Mouse (Mus musculus): ENCODE data around the gene Hoxd11. TPM values are rescaled to one million over a fixed set of nuclear protein-coding genes. Genes with fewer than 3 reads are reported as not detected.

Hoxd11 gene
- total RNA-seq, 2 experiments from 2014 or later: not detected

DNA sequence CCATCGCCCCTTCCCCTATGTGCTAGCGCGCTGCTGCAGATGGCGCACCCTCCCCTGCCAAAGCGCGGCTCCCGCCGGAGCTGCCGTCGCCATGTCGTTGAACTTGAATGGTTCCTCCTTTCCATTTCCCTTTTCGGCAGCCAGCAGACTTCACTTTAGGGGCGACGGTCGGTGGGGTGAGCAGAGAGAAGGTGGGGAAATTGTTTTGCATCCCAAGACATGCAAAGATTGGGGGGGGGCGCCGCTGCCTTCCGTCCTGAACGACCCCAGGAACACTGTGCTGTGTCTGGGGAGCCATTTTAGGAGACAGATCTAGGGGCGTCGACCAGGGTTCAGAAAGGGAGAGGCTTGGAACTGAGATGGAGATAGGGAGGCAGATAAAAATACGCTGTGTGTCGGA, 623 bp downstream of the Hoxd11 start:
- intact Hi-C loops (cut with DNase I): no loop called here
- no peak for DNase-seq

DNA sequence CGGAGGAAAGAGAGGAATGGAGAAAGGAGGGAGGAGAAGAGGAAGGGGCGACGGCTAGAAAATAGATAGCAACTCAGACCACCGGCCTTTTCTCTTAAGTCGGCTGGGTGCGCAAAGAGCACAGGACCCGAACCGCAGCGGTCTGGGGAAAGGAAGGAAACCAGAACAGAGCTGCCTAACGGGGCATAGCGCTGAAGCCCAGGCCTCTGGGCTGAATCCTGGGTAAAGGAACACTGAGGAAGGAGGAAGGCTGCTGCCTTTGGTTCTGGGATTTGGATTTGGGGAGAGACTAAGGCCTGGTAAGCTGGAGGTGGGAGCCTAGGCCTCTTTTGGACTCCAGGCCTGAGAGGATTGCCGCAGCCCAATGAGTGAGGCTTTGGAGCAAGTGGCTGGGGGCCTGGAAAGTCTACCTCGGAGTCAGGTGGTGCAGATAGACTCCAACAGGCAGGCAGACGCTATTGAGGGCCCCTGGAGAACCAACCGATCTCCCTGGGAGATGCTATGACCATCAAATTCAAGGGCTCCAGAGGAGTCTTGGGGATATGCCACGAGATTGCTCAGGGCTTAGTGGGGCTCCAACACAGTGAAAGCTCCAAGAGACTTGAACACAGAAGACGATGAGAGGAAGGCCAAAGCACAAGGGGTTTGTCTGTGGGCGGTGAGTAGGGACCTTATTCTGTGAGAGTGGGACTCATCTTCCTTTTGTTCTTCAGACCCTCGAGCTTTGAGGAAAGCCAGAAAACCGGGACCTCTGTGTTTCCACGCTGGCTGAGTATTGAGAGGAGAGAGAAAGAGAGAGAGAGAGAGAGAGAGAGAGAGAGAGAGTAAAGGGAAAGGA, 1.4 kb downstream of the Hoxd11 start:
- intact Hi-C loops (cut with DNase I): no loop called here
- no peak for DNase-seq

DNA sequence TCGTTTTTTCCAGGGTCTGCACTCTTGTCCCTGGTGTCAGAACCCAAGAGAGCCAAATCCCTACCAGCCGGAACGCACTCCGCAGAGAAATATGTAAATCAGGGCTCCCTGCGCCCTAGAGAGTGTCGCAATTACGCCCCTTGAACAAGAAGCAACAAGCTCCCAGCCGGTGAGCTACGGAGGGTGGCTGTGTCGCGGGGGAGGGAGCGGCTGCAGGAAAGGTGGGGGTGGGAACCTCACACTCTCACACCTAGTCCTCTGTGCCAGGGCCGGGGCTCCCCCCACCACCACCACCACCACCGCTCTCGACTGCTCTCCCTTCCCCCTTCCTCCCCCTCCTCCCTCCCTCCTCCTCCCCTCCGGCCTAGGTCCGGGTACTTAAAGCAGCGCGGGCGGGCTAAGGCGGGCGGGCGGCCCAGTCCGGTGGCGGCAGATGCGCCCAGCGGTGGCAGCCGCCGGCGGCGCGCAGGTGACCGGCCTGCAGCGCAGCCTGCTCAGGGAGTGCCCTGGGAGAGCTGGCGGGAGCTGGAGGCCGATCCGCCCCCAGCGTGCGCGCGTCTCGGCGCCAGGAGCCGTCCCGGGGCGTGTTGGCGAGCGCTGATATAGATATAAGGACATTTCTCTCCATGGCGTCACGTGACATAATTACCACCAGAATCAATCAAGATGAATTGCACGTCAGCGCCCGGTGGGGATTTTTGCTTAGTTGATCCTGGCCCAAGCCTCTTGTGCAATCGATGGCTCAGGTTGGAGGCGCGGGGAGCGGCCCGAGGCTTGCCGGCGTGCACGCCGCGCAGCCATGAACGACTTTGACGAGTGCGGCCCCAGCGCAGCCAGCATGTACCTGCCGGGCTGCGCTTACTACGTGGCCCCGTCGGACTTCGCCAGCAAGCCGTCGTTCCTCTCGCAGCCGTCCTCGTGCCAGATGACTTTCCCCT, 2.5 kb downstream of the Hoxd11 start:
- intact Hi-C loops (cut with DNase I): no loop called here
- no peak for DNase-seq

DNA sequence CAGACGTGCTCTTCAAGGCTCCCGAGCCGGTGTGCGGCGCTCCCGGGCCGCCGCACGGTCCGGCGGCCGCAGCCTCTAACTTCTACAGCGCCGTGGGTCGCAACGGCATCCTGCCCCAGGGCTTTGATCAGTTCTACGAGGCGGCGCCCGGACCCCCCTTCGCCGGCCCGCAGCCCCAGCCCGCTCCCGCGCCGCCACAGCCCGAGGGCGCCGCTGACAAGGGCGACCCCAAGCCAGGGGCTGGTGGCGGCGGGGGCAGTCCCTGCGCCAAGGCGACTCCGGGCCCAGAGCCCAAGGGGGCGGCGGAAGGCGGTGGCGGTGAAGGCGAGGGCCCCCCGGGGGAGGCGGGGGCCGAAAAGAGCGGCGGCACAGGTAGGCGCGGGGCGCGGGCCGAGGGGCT, 3.4 kb downstream of the Hoxd11 start:
- intact Hi-C loops (cut with DNase I): no loop called here
- no peak for DNase-seq

DNA sequence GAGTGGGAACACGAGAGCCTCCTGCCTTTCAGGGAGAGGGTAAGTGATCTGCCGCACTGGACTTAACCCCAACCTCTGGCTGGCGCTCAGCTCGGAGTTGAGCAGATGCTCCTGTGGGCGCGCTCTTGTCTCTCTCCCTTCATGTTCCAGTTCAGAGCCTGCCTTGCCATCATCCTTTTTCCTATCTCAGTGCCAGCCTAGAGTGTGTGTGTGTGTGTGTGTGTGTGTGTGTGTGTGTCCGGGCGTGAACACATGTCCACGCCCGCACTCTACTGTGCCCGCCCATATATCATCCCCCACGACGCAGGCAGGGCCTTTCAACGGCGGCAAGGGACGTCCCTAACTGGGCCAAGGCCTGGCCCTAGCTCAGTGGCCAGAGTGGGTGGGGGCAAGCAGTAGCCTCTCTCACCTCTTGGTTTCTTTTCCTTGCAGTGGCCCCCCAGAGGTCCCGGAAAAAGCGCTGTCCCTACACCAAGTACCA, 4.2 kb downstream of the Hoxd11 start:
- DNase-seq: no peak
- intact Hi-C loops (cut with DNase I): no loop called here

DNA sequence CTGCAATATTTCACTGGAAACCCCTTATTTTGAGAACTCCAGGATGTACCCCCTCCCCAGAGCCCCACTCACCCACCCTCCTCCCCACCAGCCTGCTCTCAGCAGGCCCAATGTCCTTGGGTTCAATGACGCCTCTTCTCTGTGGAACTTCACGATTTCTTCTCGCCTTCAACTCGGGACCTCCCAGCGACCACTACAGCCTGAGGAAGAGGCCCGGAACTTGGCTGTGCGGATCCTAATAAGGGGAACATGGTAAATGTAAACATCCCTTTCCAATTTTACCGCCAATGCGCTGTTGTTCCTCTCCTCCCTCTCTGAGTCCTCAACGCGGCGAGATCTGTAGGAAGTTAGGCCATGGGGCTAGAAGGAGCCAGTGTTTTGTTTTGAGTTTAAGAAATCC, 4.7 kb downstream of the Hoxd11 start:
- intact Hi-C loops (cut with DNase I): no loop called here
- DNase-seq: no peak

DNA sequence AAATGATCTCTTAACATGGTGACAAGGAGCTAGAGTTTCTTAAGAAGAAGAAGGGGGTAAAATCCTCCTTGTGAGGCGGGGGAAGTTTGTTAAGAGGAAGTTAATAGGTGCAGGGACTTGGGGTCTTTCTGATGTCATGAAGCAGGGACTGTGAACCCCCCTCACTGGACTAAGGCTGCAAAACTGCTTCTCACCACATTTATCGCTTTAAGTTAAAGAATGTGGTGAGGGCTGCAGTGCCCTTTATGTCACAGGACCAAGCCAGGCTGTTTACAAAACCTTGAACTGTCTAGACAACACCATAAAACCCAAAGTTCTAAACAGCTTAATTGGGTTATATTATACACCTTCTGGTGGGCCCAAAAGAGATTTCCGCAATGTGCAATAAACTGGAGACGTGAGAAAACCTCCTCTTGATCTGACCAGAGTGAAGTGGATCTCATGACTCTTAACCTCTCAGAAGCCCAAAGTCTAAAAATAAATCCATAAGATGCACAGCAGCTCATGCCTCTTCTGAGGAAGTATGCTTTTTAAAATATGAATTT, 5.8 kb downstream of the Hoxd11 start:
- no peak for DNase-seq
- intact Hi-C loops (cut with DNase I): no loop called here

DNA sequence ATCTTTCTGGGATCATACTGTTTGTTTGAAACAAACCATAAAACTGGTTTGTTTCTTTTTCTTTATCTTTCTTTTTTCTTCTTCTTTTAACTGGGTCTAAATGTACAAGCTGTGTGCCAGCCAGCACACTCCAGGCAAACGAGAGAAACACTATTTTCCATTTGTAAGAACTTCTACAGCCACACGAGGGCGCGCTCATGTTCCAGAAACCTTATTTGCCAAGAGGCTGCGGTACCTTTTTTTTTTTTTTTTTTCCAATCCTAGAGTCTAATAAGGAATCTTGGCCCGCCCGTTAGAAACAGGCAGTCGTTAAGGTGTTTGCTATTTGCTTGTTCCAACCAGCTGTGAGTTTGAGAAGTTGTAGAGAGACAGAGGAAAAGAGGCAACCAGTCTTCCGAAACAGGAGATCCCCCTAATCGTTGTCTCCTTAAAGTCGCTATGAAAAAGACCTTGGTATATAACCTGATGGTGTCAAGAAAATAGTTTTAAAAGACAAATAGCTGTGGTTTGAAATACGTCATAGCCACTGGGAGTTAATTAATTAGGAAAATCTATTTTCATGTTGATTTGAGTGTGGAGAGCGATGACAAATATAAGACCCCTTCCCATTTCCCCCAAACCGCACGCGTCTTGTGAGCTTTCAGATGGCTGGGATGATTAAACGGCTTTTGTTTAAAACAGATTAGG, 7.1 kb downstream of the Hoxd11 start:
- intact Hi-C loops (cut with DNase I): no loop called here
- peak; percentile 62 to 74 for DNase-seq

DNA sequence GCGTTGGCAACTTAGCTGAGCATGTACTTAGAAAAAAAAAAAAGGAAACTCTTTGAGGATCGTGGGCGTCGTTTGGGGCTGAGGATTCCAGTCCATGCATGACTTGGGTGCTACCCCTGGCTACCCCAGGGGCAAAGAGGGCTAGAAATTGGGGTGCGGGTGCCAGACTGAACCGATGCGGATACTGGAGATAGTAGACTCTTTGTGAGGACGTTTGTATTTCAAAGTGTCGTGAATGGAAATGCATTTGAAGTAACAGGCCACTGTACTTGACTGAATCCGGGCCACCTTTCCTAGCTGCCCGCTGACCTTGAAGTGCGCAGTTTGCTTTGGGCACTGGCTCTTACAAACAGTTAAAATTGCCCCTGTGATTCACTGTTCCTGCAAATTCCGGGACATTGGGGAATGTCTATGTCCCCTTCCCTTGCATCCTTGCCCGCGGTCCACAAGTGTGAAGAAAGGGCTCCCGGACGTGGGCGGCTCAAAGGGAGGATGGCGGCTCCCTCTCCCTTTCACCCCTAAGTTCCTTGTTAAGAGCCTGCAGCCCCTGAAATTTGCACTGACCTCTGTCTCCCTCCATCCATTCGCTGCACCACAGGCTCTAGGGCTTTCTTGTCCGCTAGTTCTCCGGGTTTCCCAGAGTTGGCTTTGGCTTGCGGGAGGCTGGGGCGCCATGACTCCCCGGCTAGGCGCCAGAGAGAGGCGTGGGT, 7.8 kb downstream of the Hoxd11 start:
- no peak for DNase-seq
- intact Hi-C loops (cut with DNase I): no loop called here

DNA sequence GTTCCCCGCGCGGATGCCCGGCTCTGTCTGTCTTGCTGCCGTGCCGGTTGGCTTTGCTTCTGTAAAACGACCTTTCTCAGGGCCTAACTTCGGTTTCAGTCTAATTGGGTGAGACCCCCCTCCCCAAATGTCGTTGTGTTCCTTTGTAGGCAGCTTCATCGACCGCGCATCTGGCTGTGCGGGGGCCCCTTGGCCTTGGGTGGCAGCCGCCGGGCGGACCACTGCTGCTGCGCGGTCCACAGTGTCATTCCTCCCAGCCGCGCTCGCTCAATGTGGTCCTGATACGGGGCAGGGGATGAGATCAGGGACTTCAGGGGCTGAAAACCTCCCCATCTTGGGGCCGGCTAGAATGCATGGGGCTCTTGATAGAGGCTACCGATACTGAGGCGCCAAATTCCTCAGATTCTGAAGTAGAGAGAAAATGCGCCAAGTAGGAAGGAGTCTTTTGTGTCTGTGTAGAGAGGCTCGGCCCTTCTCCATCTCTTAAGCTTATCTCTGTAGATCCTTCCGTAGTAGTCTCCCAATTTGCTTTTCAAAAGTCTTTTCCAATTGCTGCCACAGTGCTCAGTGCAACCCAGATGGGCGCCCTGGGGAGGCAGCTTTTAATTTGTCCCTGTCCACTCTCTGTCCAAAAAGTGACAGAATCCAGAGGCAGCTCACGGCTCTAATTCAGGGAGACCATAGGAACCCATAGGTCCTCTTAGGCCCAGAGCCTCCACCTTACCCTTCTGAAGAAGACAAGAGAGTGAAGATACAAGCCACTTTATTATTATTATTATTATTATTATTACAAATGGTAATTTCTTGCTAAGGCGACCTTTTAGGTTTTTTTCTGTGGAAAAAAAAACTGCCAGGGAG, 8.6 kb downstream of the Hoxd11 start:
- intact Hi-C loops (cut with DNase I): no loop called here
- no peak for DNase-seq

DNA sequence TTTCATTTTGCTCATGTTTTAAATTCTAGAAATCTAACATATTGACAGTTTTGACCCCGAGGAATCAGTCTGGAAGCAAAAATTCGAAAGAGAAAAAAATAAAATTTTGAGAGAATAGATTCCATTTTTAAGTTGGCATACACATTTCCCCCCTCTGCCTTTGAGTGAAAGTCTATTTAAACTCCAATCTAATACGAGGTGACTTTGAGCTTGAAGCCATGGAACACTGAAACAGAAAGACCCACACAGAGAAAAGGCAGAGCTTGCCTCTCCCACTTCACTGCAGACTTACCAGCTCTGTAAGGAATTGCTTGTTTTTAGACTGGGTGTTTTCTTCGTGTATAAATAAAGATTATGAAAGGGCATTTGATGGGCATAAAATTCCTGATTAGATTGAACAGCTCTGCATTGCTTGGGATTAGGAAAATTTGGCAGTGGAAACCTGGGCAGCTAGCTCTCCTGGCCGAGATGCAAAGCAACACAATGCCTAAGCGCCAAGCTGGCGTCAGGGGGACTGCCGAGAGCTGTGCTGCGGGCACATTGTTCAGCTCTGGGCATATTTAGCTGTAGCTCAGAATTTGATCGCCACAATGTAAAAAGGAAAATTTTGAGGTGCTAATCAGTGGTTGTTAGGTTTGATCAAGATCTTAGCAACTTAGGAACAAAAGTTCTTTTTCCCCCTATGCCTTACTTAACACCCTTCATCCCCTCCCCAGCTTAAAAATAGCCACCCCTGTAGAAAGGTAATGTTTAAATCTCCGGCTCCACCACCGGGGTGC, 9.6 kb downstream of the Hoxd11 start:
- DNase-seq: no peak
- intact Hi-C loops (cut with DNase I): no loop called here

DNA sequence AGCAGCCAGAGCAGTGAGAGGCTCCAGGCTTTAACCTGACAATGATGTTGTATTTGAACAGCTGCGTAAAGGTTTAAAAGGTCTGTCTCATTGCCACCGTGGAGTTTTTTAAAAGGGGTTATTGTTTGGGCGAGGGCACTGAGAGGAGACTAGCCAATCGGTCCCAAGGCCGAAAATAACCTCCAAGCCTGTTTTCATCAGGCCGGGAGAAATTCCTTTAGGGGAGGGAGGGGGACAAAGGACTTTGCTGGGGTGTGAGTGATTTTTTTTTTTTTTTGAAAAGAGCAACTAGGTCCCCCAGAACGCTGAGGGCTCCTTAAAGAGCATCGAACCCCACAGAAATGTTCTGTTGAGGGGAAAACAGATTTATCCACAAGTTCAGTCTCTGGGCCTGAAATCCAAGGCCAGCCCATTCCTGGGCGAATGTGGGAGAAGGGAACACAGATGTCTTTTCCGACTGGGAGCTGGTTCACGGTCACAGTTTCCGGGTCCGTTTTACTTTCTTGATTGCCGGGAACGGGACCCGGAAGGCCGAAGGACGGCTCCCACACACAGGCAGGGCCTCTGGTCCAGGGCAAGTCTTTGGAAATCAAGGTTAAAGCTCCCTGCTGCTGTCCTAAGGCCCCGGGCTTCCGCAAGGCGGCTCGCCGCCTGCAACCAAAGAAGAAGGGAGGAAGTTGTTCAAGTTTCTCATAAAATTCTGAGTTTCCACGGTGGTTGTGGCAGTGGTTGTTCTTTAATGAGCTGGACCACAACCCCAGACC, 10.4 kb downstream of the Hoxd11 start:
- intact Hi-C loops (cut with DNase I): loop anchor here (5.0 to 10.0 kb wide), 2 partner anchors 32 to 1415 kb away; partner anchors contain the start of genes Evx2 and Sp9
- DNase-seq: no peak

DNA sequence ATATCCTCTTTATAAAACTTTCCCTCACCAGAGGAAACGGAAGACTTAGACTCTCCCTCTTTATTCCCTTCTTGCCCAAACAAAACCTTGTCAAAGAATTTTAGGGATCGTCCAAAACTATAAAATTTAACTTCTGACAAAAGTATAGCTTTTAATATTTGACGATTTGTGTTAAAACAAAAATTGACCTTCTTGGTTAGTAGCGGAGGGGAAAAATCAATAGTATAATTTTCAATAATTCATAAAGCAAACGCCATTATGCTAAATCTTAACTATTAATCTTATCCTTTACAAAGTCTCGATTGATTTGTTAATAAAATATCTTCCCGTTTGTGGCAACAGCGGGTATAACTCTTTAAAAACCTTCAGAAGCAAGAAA, 11.0 kb downstream of the Hoxd11 start:
- DNase-seq: no peak
- intact Hi-C loops (cut with DNase I): loop anchor here (5.0 to 10.0 kb wide), 2 partner anchors 33 to 1416 kb away; partner anchors contain the start of genes Evx2 and Sp9

DNA sequence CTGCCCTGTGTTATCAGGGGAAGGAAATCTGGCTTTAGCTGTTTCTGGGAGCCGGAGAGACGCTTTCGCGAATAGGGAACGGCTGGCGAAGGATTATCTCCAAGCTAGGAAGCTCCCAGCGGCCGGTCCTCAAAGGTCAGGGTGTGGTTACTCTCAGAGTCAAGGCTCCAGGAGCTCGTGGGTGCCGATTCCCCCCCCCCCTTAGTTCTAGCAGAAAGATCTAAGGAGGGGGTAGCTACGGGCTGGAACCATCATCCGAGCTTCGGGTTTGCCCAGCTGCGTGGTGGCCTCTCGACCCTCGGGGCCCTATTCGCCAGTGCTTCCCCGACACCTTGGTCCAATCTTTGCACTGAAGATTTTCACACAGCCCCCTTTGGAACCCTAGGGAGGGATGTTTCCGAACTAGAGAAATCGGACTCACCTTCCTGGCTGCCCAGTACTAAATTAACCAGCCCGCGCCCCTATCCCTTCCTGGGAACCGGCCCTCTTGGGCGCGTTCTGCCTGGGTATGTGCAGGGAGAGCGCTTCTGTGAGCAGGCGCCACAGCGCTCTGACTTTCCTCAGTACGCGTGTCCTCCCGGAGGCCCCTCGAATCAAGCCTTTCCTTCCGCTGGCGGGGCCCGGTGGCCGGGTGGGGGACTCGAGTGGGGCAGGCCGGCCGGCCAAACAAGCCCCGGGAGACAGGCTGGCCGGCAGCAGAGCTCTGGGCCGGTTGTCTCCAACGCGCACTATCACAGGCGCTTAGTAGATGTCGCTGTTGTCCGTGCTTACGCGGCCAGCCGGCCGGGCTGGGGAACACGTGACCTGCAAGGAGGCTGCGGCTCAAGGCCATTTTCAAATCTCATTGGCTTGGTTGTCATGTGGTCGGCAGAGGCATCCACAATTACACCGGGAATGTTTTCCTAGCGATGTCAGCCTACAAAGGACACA, 11.9 kb downstream of the Hoxd11 start, which contains the start of gene Hoxd10:
TSS of gene Hoxd10 (plus strand) at position 903 of the 930 bp plus-strand sequence.
- intact Hi-C loops (cut with DNase I): loop anchor here (5.0 to 10.0 kb wide), 2 partner anchors 34 to 1416 kb away; partner anchors contain the start of genes Evx2 and Sp9
- peak; percentile 43 to 56 for DNase-seq

DNA sequence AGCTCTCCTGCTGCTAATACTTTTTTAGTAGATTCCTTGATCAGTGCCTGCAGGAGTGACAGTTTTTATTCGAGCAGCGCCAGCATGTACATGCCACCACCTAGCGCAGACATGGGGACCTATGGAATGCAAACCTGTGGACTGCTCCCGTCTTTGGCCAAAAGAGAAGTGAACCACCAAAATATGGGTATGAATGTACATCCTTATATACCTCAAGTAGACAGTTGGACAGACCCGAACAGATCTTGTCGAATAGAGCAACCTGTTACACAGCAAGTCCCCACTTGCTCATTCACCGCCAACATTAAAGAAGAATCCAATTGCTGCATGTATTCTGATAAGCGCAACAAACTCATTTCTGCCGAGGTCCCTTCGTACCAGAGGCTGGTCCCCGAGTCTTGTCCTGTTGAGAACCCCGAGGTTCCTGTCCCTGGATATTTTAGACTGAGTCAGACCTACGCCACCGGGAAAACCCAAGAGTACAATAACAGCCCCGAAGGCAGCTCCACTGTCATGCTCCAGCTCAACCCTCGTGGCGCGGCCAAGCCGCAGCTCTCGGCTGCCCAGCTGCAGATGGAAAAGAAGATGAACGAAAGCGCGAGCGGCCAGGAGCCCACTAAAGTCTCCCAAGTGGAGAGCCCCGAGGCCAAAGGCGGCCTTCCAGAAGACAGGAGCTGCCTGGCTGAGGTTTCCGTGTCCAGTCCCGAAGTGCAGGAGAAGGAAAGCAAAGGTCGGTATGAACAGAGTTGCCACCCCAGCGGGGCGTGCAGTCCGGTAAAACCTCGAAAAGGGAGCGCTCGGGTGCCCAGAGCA, 12.8 kb downstream of the Hoxd11 start:
- intact Hi-C loops (cut with DNase I): loop anchor here (5.0 to 10.0 kb wide), 2 partner anchors 35 to 1417 kb away; partner anchors contain the start of genes Evx2 and Sp9
- DNase-seq: no peak

All from heart, postnatal 14 days (tissue).